Comparison of ENCODE assay signal across 18 mouse cellular contexts in the genomic region with DNA sequence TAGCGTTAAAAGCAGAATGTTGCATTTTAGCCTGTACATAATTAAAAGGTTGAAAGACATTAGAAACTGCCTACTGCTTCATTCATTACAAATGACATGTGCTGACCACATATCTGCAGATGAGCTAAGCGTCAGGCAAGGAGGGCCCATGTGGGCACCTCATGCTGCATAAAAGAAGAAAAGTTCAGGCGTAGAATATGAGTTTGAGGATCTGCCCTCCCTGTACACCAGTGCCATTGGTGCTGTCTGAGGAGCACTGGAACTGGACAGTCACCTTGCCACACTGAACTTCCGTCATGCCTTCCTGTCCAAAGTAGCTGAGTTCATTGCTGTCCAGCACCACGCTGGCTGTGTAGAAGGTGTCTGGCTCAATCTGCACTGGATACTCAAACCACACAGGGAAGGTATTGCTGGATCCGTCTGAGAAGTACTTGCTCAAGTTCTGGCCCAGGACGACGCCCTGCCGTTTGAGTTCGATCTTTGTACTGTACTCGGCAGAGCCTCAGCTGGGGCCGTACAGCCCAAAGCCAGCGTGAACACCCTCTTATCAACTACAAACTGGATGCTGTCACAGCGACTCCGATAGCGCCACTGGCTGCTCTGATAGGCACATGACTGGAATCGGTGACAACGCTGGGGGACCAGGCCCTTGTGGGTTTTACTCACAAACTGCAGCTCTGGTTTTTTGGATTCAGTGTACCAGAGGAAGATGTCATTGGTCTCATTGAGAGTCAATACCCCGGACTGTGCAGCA. TPM values are rescaled to one million over a fixed set of nuclear protein-coding genes. Genes with fewer than 3 reads are reported as not detected.
"Had no signal": no experiment of that assay in that cellular context is flagged by ENCODE, and none has a peak within 500 bp of the region (broad histone marks: within the 10 kb centered on the region; RNA-seq: fewer than 3 reads in every experiment).

No protein-coding gene starts in this region.

RNA-seq across cellular contexts. Expression of gene Fam240b, which starts 40.2 kb away (rescaled TPM):
- total RNA-seq: layer of hippocampus, adult 8-10 months; layer of hippocampus, postnatal 10 days; layer of hippocampus, postnatal 36 days; left cerebral cortex, adult 2 months; left cerebral cortex, postnatal 10 days; left cerebral cortex, postnatal 36 days had no signal
- polyA plus RNA-seq: intestine, postnatal 0 days; kidney, adult 2 months; kidney, embryonic 14.5 days; limb, embryonic 11.5 days; limb, embryonic 14.5 days; lung, embryonic 15.5 days; midbrain, embryonic 12.5 days; midbrain, embryonic 15.5 days; neural tube, embryonic 12.5 days; stomach, embryonic 14.5 days; testis, adult 2 months; urinary bladder, adult 2 months had no signal
